Mouse (Mus musculus) heart, embryonic 11.5 days (tissue): ENCODE data around the gene Pmp22. TPM values are rescaled to one million over a fixed set of nuclear protein-coding genes. Genes with fewer than 3 reads are reported as not detected.

Experiments used
- polyA plus RNA-seq: library from polyadenylated mRNA; unstranded; fragments of >200 nt; fragmentation: Nextera tagmentation; extraction: Ambion mirVana; gene quantifications from 2 replicates; pipeline ENCODE4 v1.2.1, GENCODE M21; 2014

Pmp22 gene
- polyA plus RNA-seq, 1 experiment from 2014 or later = 77.9 TPM

Other genes with a start within 250 kb of the Pmp22 start
- gene Tvp23b, start 249.5 kb upstream of the Pmp22 start, polyA plus RNA-seq = 47.3 and 49.4 TPM in 2 replicates
- gene Cdrt4, start 177.8 kb upstream of the Pmp22 start, polyA plus RNA-seq = 0.54 TPM in 1 of 2 replicates, not detected in the other
- gene Tekt3, start 67.3 kb upstream of the Pmp22 start, polyA plus RNA-seq = not detected in 2 replicates